Mouse (Mus musculus) B cell, adult (primary cell): ENCODE measurements around the gene Scrn2. TPM values are rescaled to one million over a fixed set of nuclear protein-coding genes. Genes with fewer than 3 reads are reported as not detected.

ENCODE experiments used
- total RNA-seq: library from RNA; stranded (reverse); gene quantifications from 4 replicates; pipeline ENCODE4 v1.2.4, GENCODE M21; 2023; ENCODE audit not compliant: inconsistent age

Scrn2 gene
- 5.8 to 7.2 TPM (median 6.7 TPM) in 4 replicates for total RNA-seq

DNA sequence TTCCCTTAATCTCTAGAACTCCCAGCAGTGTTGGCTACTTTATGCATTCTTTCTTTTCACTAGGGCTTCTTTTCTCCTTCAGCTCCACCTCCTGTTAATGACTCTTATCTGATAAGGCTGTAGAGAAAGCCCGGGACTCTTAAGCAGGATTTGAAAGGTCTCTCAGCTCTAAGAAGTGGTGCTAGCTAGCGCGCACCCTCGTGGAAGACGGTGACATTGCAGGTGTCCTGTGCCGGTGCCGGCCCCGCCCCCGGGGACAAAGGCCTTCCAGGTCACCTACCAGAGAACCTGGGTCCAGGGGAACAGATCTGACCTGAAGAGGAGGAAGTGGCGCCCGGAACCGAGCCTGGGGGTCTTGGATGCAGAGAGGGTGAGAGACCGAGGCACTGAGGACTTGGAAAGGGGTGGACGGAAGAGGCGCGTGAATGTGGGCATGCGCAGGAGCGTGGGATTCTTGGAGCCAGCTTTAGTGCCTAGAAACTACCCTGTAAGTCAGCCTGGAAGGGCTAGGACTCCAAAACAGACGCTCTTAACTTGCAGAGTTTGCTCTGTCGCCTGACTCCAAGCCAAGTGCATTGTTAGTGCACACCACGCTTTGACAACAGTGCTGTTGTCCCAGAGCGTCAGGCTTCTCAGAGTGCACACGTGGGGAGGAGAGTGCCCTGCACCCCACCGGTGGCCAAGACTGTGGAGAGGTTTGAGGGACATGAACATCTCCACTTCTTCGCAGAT lies at the start of gene Scrn2:
Gene Scrn2, plus strand, starts transcription at position 253 of the 732 bp plus-strand sequence.

GRCm38 (mm10) chr11:96982859-96983258 lies 46.9 kb upstream of the Scrn2 start, which contains the start of gene Sp2:
Sp2 (minus strand) TSS chr11:96982959.

GRCm38 (mm10) chr11:97013121-97013670 lies 16.5 kb upstream of the Scrn2 start, which contains the start of gene Sp6:
Sp6 (plus strand) TSS chr11:97013394.

GRCm38 (mm10) chr11:97041022-97041899 lies 11.5 kb downstream of the Scrn2 start, which contains the start of the genes Lrrc46 and Mrpl10:
Lrrc46 (minus strand) TSS chr11:97041407.
Mrpl10 (plus strand) TSS chr11:97041560.

GRCm38 (mm10) chr11:97050216-97050943 lies 20.6 kb downstream of the Scrn2 start, which contains the start of gene Osbpl7:
Osbpl7 (plus strand) TSS chr11:97050628.

Other genes with a start within 250 kb of the Scrn2 start
- 58.9 to 72.0 TPM (median 64.1 TPM) in 4 replicates for gene Cbx1, start 240.8 kb upstream of the Scrn2 start, total RNA-seq
- gene Nfe2l1, start 200.0 kb upstream of the Scrn2 start, total RNA-seq, result 66.0 to 80.5 TPM (median 77.5 TPM) in 4 replicates
- gene Copz2, start 180.1 kb upstream of the Scrn2 start, total RNA-seq, result 1.5 TPM in 1 of 4 replicates, not detected in the others
- gene Cdk5rap3, start 113.4 kb upstream of the Scrn2 start, total RNA-seq, result 48.1 to 63.0 TPM (median 53.9 TPM) in 4 replicates
- not detected in 4 replicates for gene Prr15l, start 101.8 kb upstream of the Scrn2 start, total RNA-seq
- 21.5 to 29.9 TPM (median 23.7 TPM) in 4 replicates for gene Pnpo, start 86.0 kb upstream of the Scrn2 start, total RNA-seq
- gene Sp2, start 47.0 kb upstream of the Scrn2 start, total RNA-seq, result 43.7 to 53.4 TPM (median 53.2 TPM) in 4 replicates
- 0.24 TPM in 1 of 4 replicates, not detected in the others for gene Sp6, start 16.5 kb upstream of the Scrn2 start, total RNA-seq
- not detected in 4 replicates for gene Lrrc46, start 11.5 kb downstream of the Scrn2 start, total RNA-seq
- gene Mrpl10, start 11.6 kb downstream of the Scrn2 start, total RNA-seq, result 43.6 to 48.2 TPM (median 47.6 TPM) in 4 replicates
- 34.6 to 39.9 TPM (median 36.1 TPM) in 4 replicates for gene Osbpl7, start 20.7 kb downstream of the Scrn2 start, total RNA-seq
- 1.3 to 2.6 TPM (median 2.4 TPM) in 4 replicates for gene Tbx21, start 85.4 kb downstream of the Scrn2 start, total RNA-seq
- gene Tbkbp1, start 121.6 kb downstream of the Scrn2 start, total RNA-seq, result 0.21 to 0.80 TPM (median 0.46 TPM) in 4 replicates
- gene Kpnb1, start 157.9 kb downstream of the Scrn2 start, total RNA-seq, result 136 to 148 TPM (median 143 TPM) in 4 replicates